Mouse (Mus musculus): ENCODE results near the gene Hoxd9.

GRCm38 (mm10) chr2:74728303-74728680, 30.8 kb downstream of the Hoxd9 start:
- TF ChIP-seq GATA1 (IDR thresholded peaks at IDR 0.05; ENCODE audit: low read length), result no peak
- TF ChIP-seq TAL1 (IDR thresholded peaks at IDR 0.05; ENCODE audit: low read length), result no peak
